Mouse (Mus musculus) thymus, postnatal 0 days (tissue): ENCODE results near the gene Gnpat. TPM values are rescaled to one million over a fixed set of nuclear protein-coding genes. Genes with fewer than 3 reads are reported as not detected.
"Not testable (repeated sequence)": the region's sequence is repeated elsewhere in the genome, so short reads cannot be mapped to it uniquely, and the experiment has no call there.

Source experiments
- DNase-seq: peaks from one replicate; pipeline ENCODE4 v3.0.0-alpha.2; 2015; ENCODE audit warnings: low spot score
- polyA plus RNA-seq: library from polyadenylated mRNA; unstranded; fragments of >200 nt; fragmentation: Nextera tagmentation; extraction: Ambion mirVana; gene quantifications from 2 replicates; pipeline ENCODE4 v1.2.1, GENCODE M21; 2015

Gnpat gene
- polyA plus RNA-seq, 1 experiment from 2014 or later: 78.9 TPM

DNA sequence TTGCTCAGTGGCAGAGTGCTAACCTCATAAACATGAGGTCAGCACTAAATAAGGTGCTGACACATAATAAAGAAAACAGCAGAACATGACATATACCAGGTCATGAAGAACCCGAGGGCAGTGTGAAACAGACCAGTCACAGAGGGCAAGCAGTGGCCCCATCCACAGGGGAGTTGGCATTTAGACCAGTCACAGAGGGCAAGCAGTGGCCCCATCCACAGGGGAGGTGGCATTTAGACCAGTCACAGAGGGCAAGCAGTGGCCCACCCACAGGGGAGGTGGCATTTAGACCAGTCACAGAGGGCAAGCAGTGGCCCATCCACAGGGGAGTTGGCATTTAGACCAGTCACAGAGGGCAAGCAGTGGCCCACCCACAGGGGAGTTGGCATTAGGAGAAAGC is 19.9 kb upstream of the Gnpat start:
- DNase-seq: not testable (repeated sequence)

DNA sequence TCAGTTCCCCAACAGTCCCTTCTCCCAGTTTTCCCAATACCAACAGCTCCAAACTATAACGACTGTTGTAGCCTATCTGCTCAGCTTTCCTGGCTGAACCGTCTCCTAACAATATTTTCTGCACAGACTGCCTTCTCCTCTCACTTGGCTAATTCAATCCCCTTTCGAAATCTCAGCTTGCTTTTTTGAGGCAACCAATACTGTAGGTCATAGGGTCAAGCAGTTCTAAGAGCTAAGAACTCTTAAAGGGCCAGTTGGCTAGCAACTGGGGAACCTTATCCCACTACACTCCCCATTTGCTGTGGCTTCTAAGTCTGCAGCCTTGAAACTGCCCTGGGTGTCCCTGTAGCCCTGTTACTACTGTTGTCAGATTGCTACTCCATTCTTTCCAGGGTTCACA is 17.7 kb upstream of the Gnpat start:
- no peak for DNase-seq

DNA sequence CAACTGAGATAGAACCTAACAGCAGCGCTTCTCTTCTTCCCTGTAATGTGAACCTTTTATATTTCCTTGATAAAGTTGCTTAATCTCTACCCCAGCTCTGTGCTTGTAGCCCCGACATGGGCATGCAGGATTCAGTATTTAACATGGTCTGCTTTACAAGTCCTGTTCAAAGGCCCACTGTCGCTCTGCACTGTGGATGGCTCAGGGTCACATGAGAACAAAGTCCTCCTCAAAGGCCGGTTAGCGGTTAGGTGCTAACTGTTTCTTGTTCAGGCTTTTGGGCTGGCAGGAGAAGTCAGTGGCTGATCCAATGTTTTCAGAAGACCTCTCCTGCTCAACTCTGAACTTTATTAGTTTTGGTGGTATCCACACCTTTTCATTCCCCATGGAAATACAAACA is 17.3 kb upstream of the Gnpat start:
- DNase-seq: no peak

DNA sequence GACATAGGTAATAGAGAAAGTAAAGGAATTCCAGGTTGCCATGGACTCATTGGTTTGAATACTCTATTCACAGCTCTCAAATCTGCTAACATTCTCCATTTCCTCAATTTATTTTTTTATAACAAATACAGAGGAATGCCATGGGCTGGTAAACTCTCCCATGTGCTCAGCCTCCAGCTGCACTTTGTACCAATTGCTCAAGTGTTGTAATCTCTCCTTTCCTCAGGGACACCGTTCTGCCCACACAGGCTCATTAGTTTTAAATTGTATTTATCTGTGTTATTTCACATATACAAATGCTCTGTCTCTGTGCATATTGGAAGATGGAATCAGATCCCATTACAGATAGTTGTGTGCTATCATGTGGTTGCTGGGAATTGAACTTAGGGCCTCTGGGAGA is 9.3 kb upstream of the Gnpat start:
- no peak for DNase-seq

DNA sequence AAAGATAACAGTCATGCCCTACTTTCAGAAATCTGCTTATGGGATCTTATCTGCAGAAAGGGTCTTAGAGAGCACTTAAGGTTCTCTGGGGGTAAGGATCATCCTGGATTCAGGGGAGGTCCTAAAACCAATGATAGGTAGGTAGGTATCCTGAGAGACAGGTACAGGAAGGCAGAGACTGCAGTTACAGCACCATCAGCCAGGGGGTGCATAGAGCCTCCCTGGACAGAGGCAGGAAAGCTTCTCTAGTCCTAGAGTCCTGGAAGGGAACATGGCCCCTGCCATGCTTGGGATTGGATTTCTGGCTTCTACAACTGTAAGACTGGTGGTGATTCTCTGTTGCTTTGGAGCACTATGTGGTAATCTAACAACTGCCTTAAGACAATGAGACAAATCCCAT is 3.4 kb upstream of the Gnpat start:
- DNase-seq: peak; percentile 43

DNA sequence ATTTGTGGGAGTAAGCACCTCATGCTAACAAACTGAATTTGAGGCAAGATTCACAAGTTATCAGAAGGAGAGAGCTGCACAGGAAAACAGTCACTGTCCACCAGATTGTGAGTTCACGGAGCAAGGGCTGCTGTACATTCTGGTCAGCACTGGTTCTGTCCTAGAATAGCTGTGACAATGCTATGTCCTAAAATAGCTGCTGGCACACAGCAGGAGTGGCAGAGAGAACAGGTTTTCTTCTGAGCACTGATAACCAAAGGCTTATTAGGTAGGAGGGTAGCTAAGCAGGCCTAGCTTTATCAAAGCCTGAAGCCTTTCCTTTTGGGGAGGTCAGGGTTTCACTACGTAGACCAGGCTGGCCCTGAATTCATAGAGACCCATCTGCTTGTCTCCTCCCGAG is 2.6 kb upstream of the Gnpat start:
- no peak for DNase-seq

DNA sequence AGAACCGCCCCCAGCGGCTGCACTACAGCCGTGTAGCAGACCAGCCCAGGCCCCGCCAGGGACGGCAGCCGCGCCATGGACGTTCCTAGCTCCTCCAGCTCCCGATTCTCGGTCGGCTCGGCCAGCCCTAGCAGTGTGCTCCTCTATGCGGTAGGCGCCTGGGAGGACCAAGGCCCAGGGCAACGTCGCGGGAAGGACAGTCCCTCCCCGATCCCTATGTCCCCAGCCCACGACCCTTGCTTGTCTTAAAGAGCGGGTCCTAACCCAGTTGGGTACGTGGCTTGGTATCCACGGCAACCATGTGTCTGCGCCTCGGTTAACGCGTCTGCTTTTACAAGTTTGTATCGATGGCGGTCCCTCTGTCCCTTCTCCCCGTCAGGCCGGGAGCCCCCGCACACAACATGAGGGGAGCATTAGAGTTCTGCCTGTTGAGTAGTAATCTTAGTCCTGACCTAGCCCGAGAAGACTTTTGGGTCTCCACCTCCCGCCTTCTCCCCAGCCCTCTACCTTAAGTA is 387 bp downstream of the Gnpat start:
- DNase-seq: no peak

DNA sequence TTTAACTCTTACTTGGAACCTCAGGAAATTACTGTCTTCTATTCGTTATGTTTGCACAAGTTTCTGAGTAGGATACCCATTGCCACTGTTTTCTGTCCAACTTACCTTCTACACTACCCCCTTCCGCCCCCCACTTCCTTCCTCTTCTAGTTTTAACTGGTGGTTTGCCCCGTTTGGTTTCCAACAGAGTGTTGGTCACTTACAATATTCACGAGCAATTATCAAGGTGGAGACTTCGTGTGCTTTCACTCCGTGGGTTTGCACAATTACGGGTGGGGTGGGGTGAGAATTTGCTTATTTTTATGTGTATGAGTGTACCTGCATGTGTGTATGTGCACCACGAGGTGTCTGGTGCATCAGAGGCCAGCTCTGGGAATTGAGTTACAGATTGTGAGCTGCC is 896 bp downstream of the Gnpat start:
- peak; percentile 29 for DNase-seq

DNA sequence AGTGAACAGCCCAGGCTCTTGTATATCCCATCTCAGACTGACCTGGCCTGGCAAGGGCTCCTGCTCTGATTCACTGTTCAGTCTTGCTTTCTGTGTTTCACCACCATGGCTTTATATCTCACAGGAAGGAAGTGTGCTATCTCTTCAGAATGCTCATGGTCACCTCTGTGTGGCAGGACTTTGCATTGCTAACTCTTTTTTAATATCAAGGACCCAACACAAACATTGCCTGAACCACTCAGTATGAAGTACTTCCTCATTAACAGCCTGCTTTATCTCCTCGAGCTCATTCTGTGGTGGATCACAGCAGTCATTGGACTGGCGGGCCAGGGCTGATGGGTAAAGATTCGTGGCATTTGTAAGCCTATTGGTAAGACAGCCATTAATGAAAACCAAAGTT is 3.8 kb downstream of the Gnpat start:
- DNase-seq: no peak

DNA sequence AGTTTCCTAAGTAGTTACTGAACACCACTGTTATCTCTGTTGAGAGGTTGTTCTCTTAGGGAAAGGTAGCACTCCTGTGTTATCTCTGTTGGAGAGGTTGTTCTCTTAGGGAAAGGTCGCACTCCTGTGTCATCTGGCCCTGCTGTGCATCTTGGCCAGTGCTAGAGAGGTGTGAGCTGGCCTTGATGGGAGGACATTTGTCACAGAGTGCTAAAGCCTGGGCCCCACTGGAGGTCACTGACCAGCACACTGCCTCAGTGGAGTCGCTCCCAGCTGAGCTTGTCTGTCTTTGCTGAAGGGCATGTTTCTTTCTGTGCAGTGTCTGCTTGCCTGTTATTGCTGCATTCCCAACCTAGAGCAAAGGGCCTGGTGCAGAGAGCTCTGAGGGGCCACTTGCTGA is 4.3 kb downstream of the Gnpat start:
- no peak for DNase-seq

DNA sequence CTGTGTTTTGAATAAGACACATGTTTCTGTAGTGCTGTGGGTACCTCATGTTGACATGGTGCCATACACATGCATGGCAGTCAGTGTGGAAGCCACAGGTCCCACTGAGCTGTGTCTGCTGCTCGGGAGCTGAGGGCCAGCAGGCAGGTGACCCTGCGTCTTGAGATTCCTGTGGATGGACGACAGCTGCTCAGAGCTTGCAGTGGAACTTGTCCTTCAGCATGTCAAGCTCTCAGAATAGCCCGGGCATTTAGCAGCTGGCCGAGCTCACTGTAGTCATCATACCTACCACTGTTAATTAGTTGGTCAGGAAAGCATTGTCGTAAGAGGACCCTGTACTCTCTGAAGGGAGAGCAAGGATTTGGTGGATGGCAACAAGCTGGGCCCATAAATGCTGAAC is 6.9 kb downstream of the Gnpat start:
- no peak for DNase-seq

DNA sequence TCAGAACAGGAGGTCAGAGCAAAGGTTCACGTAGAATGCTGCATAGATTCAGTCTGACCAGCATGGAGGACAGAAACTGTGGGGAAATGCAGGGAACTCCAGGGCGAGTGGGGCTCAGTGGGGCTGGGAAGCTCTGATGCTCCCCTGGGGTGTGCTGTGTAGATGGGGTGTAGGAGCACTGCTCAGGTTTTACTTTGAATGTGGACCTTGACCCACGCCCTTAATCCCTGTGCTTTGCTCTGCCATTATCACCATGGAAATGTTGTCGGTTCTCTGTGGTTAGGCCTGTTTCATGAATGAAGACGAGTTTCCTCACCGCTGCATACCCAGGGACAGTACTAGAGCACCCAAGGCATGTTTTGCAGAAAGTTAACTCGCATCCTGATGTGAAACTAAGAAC is 8.6 kb downstream of the Gnpat start:
- no peak for DNase-seq

DNA sequence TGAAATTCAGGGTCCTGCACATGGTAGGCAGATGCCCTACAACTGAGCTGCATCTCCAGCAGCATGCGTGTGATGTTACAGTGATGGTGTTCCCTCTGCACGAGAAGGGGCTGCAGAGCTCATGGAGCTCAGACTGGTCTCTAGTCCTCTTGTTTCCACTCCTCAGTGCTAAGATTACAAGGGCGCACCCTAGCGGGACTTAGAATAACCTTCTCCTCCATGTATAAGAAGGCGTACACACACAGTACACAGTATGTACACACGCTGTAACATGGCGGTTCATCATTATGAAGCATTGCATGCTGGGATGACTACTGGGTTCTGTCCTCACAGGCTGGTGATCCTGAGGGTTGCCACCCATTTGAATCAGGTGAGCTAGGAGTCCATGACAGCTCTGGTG is 9.2 kb downstream of the Gnpat start:
- no peak for DNase-seq

DNA sequence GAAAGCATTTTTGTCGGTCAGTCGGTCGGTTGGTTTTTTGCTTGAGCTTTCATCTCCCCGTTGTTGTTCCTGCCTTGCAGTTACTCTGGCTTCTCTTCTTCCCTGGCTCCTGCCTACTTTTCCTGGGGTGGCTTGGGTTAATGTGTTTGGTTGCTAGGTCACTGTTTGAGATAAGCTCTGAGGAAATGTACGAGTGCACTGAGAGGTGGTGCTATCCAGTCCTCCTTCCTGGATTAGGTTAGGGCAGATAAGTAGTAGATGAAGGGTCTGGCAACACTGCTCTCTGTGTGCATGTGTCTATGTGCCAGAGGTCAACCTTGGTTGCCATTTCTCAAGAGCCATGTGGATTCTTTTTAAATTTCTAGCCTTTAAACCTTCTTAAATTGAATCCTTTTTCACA is 9.9 kb downstream of the Gnpat start:
- DNase-seq: no peak

DNA sequence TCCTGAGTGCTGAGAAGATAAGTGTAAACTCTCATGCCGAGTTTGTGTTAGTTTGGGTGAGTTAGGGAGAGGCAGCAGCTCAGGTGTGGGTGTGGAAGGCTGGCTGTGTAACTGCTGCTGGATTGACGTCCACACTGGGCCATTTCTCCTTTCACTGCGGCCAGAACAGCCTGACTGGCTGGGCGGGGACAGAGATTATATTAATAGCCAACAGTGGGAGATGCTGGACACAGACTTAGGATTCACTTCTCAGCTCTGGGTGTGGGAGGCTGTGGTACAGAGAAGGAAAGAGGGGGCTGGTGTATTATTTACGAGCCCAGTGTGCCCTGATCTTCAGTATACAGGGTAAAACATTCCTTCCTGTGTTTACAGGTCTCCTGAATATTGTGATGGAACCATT is 15.3 kb downstream of the Gnpat start:
- no peak for DNase-seq

DNA sequence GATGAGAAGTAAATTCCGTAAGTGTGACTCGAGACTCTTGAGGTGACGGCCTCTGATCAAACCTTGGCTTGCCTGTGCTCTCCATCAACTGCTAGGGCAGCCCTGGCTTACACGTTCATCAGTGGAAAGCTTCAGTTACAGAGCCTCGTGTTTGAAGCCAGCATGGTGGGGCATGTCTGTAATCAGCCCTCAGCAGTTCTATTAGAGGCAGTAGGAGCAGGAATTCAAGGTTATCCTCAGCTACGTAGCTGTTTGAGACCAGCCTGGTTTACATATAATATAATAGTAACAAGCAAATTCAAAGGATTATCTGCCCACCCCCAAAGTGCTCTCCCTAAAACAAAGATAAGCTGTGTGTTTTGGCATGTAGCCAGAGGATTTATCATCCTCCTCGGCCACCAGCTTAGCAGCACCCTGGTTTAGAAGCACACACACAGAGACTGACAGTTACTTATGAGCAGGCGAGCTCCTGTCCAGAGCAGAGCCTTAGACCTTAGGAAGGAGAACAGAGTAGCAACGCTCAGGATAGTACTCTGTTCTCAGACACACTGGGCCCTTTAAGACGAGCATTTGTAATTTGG is 16.2 kb downstream of the Gnpat start:
- no peak for DNase-seq

DNA sequence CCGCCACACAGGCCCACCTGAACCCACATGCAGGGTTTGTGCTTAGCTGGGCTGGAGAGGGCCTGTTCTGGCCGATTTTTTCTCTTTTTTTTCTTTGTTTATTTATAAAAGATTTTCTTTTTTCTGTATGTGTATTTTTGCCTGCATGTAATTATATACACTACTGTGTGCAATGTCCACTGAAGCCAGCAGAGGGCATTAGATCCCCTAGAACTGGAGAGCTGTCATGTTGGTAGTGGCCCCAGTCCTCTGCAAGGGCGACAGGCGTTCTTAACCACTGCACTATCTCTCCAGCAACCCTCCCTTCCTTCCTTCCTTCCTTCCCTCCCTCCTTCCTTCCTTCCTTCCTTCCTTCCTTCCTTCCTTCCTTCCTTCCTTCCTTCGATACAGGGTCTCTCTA is 25.6 kb downstream of the Gnpat start:
- DNase-seq: no peak

DNA sequence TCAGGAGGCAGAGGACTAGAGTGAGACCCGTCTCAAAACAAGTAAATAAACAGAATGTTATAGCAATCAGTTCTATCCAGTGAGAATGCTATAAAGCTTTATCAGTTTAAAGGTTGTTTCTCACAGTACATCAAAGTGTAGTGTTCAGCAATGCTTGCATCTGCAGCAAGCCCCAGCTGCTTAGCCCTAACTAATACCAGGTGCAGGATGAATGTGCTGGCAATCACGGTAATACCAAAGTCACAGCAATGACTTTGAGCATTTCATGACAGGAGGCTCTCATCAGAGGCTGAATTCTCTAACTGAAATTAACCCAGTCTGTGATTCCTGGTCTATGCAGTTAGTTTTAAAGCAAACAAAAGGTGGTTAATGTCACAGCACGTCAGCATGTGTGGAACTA is 29.8 kb downstream of the Gnpat start:
- peak; percentile 12 for DNase-seq

DNA sequence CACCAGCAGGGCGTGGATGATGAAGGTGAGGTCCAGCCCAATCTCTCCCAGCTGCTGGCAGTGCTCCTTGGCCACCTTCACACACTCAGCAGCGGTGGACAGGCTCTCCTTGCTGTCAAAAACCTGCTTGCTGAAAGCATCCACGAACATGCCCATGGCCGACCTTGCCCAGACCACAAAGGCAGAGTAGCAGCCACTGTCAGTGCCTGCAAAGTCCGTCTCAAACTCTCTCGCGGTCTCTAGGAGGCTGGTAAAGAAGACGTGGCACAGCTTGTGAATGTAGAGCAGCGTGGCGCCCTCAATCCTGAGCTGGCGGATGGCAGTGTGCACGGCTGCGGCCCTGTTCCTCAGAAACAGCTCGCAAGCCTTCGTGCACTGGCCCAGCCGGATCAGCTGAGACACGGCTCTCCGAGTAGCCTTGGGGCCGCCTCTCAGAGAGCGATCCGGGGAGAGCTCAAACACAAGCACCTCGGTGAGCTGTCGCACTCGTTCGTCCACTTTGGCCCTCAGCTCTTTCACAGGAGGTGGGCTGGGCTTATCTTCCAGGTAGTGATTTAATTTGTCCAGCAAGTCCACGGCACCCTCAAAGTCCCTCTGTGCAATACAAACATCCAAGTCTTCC is 33.3 kb downstream of the Gnpat start:
- no peak for DNase-seq

DNA sequence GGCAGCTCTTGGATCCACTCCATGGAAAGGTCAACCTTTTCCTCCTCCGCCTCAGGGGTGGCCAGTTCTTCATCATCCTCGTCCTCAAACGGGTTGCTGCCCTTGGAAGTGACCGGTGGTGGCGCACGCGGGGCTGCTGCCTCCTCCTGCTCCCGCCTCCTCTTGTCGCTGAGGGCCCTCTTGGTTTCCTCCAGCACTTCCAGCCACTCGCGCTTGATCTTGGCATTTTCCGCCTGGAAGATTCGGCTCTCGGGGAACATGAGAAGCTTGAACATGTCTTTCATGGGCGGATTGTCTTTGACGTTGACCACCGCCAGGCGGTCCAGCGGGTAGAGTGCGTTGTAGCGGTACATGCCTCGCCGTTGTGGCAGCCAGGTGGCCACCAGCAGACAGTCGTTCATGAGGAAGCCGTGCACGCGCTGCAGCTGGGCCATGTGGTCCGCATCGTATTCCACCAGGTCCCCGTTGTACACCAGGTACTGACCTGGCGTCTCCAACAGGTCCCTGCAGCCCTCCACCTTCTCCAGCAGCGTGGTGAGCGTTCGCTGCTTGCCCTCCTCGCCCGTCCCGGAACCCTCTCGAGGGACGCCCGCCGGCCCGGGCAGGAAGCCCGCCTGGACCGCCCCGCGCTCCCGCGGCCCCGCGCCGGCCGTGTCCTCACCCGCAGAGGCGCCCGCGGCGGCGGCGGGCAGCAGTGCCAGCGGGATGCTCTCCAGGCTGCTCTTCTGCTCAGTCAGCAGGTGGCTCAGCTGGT is 34.0 kb downstream of the Gnpat start:
- peak; percentile 43 for DNase-seq

DNA sequence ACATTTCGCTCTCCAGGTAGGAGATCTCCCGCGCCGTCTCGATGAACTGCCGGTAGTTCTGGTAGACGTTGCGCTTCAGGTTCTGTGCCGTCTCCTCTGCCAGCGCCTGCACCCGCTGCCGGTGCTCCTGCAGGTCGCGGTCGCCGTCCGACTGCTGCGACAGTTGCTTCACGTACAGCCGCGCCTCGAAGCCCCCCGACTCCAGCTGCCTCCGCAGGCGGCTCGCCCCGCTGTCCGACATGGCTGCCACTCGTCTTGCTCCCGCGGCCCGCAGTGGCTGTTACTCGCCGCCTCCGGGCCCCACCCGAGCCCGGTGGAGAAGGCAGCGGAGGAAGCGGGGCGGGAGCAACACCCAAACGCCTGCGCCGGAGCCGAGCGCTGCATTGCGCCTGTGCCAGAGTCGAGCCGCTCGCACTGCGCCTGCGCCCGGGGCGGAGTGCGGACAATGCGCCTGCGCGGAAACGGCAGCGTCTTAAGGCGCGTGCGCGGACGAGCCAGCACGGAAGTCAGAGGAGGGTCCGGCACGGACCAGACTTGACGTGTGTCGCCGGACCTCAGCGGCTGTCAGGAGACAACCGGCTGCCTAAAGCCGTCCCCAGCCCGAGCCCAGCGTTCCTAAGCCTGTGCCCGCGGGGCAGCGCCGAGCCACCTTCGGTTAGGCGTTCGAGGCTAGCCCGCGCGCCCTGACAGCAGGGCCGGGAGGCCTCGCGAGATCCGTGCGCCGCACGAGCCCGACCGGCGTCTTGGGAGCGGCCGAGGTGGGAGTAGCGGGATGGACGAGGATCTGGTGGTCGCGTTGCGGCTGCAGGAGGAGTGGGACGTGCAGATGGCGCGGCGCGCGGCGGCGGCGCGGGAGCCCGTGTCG is 34.8 kb downstream of the Gnpat start, which contains the start of the genes Exoc8 and Sprtn:
Gene Exoc8, minus strand, starts transcription at position 320 of the 865 bp plus-strand sequence.
Gene Sprtn, plus strand, starts transcription at position 501 of the 865 bp plus-strand sequence.
- peak; percentile 98 for DNase-seq
